Mouse (Mus musculus): Measurements from ENCODE around the gene Gucy2g. TPM values are rescaled to one million over a fixed set of nuclear protein-coding genes. Genes with fewer than 3 reads are reported as not detected.

Gucy2g gene
- polyA plus RNA-seq, 1 experiment from 2014 or later = not detected

- H3K4me3 ChIP-seq = no peak overlapping the region
- H3K27me3 ChIP-seq = no peaks in the 10 kb centered on the region
- no peak overlapping the region for H3K4me2 ChIP-seq (replicated peaks)
- H3K9me3 ChIP-seq = no peaks in the 10 kb centered on the region
- no peak overlapping the region for H3K9ac ChIP-seq
- 86% methylated on average over 3 of the region's 3 CpGs for WGBS
- H3K36me3 ChIP-seq = no peaks in the 10 kb centered on the region
- 0 out of 2 replicates have a peak, but pooled peaks cover 3% of the 10 kb centered on the region for H3K4me1 ChIP-seq
- no peak overlapping the region for H3K27ac ChIP-seq
- no peak for ATAC-seq (ENCODE audit: low FRiP score, low read depth)
Measured at GRCm38 (mm10) chr19:55195574-55195973, 45.5 kb downstream of the Gucy2g start.

DNA sequence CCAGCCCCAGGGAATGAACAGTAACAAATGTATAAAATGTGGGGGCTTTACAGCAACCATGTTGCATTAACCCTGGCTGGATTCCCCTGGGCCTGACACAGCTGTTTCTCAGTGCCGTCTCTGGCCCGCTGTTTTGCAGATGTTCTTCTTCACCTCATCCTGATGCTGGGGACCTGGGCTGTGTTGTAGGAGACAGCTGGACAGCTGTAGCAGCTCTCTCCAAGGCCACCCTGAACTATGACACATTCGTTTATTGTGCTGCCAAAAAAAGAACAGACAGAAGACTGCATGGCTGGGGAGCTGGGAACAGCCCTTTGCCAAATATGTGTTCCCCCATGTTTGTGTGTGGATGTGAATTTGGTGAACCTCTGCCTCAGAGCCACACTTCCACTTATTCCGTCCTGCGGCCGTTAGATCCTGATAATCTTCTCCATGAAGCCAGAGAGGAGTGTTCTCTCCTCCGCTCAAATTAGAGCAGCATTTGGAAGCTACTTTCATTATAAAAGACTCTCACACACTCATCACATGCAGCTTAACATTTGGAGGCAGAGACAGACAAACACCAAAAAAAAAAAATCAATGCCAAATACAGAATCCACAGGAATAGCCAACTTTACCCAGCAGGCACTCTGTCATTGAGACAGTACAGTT is 46.4 kb downstream of the Gucy2g start:
- ATAC-seq (ENCODE audit: low FRiP score, low read depth) = no peak
- Histone ChIP-seq H3K9ac (no peak overlapping the region), H3K9me3 (no peaks in the 10 kb centered on the region), H3K4me3 (no peak overlapping the region), H3K4me1 (0 out of 2 replicates have a peak, but pooled peaks cover 3% of the 10 kb centered on the region), H3K27me3 (no peaks in the 10 kb centered on the region), H3K36me3 (no peaks in the 10 kb centered on the region), H3K4me2 (replicated peaks) (no peak overlapping the region), H3K27ac (no peak overlapping the region)
- 70% methylated on average over 7 of the region's 7 CpGs for WGBS

DNA sequence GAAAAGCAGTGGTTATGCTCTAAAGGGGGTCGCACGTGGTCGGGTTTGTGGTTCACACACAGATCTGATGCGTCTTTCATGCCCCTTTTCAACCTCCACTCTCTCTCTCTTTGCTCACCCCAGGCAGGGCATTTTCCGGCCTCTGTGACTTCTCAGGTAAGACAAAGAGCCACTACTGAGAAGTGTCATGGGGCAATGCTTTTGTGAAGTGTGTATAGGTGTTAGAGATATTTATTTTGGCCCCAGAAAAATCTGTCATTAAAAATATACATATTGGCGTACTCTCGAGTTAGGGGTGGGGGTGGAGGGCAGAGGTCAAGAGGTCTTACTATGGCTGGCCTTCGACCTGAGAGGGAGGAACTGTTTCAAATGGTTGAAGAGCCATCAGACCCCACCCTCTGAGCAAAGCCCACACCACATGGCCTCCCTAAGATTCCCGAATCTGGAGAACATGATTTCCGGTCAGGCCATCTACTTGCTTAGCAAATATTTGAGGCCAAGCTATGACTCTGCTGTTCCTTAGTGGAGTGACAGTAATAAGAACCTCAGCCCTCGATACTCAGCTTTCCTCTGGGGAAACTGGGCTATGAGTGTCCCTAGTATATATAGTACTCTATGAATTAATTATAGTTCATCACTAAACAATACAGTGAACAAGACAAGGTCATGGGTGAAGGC is 47.2 kb downstream of the Gucy2g start:
- Histone ChIP-seq H3K27me3 (no peaks in the 10 kb centered on the region), H3K9me3 (no peaks in the 10 kb centered on the region), H3K9ac (no peak overlapping the region), H3K4me3 (no peak overlapping the region), H3K36me3 (no peaks in the 10 kb centered on the region), H3K27ac (no peak overlapping the region), H3K4me2 (replicated peaks) (no peak overlapping the region), H3K4me1 (0 out of 2 replicates have a peak, but pooled peaks cover 3% of the 10 kb centered on the region)
- 78% methylated on average over 11 of the region's 11 CpGs for WGBS
- no peak for ATAC-seq (ENCODE audit: low FRiP score, low read depth)

- no peak overlapping the region for H3K4me3 ChIP-seq
- no peak for ATAC-seq (ENCODE audit: low FRiP score, low read depth)
- no peak overlapping the region for H3K27ac ChIP-seq
- 87% methylated on average over 21 of the region's 21 CpGs for WGBS
- no peak overlapping the region for H3K9ac ChIP-seq
- no peaks in the 10 kb centered on the region for H3K27me3 ChIP-seq
- H3K9me3 ChIP-seq = no peaks in the 10 kb centered on the region
- no peak overlapping the region for H3K4me2 ChIP-seq (replicated peaks)
- 0 out of 2 replicates have a peak, but pooled peaks cover 3% of the 10 kb centered on the region for H3K4me1 ChIP-seq
- no peaks in the 10 kb centered on the region for H3K36me3 ChIP-seq
Measured at GRCm38 (mm10) chr19:55192254-55192945, 48.6 kb downstream of the Gucy2g start.

DNA sequence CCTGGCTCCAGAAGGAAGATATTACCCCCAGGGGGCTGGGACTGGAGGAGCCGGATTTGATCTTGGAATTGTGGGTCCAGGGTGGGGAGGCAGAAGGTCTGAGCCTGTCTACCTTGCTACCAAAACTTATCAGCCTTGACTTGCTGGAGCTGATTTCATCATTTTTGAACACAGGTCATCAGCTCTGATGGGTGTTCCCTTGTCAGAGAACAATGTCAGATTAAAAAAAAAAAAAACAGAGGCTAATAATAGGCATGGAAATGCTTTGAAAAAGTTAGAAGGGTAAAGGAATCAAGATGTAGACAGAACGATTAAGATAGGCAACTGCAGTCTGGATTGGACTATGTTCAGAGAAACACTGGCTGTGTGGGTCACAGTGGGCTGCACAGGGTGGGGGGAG is 49.4 kb downstream of the Gucy2g start:
- Histone ChIP-seq H3K27me3 (no peaks in the 10 kb centered on the region), H3K27ac (no peak overlapping the region), H3K9ac (no peak overlapping the region), H3K4me2 (replicated peaks) (no peak overlapping the region), H3K36me3 (no peaks in the 10 kb centered on the region), H3K9me3 (no peaks in the 10 kb centered on the region), H3K4me3 (no peak overlapping the region), H3K4me1 (0 out of 2 replicates have a peak, but pooled peaks cover 3% of the 10 kb centered on the region)
- ATAC-seq (ENCODE audit: low FRiP score, low read depth) = no peak
- WGBS = 78% methylated on average over 2 of the region's 2 CpGs

DNA sequence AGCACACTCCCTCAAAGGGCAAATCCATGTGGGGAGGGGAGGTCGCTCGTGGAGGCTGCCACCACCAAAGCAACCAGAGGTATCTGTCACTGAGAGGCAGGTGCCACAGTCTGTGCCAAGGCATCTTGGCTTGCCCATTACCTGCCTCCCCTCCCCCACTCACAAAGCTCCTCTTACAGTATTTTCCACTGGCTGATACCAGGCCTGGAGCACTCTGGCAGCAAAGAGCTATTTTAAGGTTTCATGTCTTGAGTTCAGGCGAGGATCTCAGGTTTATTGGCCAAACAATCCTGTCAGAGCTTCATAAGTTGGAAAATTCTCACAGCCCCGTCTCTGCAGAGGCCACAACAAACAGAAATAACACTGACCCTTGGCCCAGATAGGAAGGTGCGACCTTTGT is 51.0 kb downstream of the Gucy2g start:
- 0 out of 2 replicates have a peak, but pooled peaks cover 3% of the 10 kb centered on the region for H3K4me1 ChIP-seq
- no peaks in the 10 kb centered on the region for H3K9me3 ChIP-seq
- H3K4me2 ChIP-seq (replicated peaks) = no peak overlapping the region
- H3K36me3 ChIP-seq = no peaks in the 10 kb centered on the region
- no peak overlapping the region for H3K9ac ChIP-seq
- no peak overlapping the region for H3K4me3 ChIP-seq
- no peak for ATAC-seq (ENCODE audit: low FRiP score, low read depth)
- no peaks in the 10 kb centered on the region for H3K27me3 ChIP-seq
- H3K27ac ChIP-seq = no peak overlapping the region
- whole genome bisulfite sequencing = 78% methylated on average over 5 of the region's 5 CpGs

DNA sequence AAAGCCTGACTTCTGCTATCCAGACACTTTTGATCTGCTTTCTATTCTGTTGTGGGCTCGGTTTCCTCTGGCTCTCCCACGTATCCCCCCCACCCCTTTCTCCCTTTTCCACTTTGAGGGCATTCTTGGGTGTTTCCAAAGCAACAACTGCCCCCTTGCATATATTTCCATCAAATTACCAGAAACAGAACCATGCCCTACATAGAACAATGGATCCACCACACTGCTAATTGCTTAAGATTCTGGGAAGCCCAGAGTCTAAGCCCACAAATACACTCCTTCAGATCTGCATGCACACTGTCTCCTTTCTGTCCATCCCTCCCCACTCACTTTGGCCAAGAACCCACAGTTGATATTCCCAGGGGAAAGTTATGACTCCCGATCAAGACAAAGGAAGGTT is 55.4 kb downstream of the Gucy2g start:
- Histone ChIP-seq H3K27me3 (no peaks in the 10 kb centered on the region), H3K27ac (no peak overlapping the region), H3K4me1 (no peaks in the 10 kb centered on the region), H3K4me3 (no peak overlapping the region), H3K9ac (no peak overlapping the region), H3K9me3 (no peaks in the 10 kb centered on the region), H3K36me3 (no peaks in the 10 kb centered on the region), H3K4me2 (replicated peaks) (no peak overlapping the region)
- ATAC-seq (ENCODE audit: low FRiP score, low read depth) = no peak
- 51% methylated on average over 3 of the region's 3 CpGs for WGBS

DNA sequence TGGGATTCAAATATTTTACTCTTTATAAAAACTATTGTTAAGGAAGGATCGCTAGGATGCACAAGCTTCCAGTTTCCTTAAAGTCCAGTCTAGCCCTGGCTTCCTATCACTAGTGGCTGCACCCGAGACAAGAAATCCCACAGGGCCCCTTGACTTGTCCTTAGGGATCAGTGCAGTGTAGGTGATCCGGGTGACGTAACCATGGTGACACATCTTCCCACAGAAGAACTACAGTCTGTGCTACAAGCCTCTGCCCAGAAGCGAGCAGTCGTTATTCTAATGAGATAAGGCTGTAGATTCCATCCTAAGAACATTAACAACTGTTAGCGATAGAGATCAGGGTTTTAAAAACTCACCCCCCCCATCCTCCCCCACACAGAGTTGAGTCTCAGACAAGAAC is 56.0 kb downstream of the Gucy2g start:
- Histone ChIP-seq H3K4me1 (no peaks in the 10 kb centered on the region), H3K9me3 (no peaks in the 10 kb centered on the region), H3K4me2 (replicated peaks) (no peak overlapping the region), H3K36me3 (no peaks in the 10 kb centered on the region), H3K9ac (no peak overlapping the region), H3K27me3 (no peaks in the 10 kb centered on the region), H3K4me3 (no peak overlapping the region), H3K27ac (no peak overlapping the region)
- ATAC-seq (ENCODE audit: low FRiP score, low read depth) = no peak
- WGBS = 72% methylated on average over 7 of the region's 7 CpGs

DNA sequence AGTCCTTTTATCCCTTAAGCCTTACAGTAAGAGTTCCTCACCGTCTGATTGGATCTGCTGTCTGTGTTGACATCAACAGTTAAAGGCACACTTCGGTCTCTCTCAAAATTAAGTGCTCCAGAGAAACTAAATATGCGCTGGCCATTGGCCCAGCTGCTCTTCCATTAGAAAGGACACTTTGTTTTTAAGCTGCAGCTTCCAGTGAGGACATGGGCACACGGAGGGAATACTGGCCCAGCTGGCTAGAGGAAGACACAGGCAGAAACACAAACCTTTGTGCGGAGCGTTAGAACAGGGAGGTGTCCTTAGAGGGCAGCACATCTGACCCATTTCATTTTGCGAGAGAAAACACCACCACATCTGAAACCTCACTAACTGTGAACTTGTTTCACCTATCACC is 56.6 kb downstream of the Gucy2g start:
- no peak for ATAC-seq (ENCODE audit: low FRiP score, low read depth)
- 74% methylated on average over 7 of the region's 7 CpGs for WGBS

DNA sequence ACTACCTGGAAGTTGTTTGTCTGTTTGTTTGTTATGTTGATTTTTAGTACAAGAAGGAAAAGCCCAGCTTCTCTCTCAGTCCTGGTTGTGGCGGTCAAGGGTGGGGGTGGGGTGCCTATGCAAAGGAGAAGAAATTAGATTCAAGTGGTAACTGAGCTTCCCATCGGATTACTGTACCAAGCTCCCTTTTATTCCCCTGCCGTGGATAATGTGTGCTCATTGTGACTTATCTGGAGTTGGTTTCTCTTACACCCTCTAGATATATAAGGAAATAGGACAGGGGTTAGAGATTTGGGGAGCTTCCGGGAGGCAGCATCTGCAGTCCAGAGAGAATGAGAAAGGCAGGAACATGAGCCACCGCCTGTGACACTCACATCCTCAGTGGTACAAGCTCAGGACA is 60.6 kb downstream of the Gucy2g start, which contains the start of gene Tectb:
TSS of gene Tectb (plus strand) at position 301 of the 400 bp plus-strand sequence.
- Histone ChIP-seq H3K27me3 (no peaks in the 10 kb centered on the region), H3K27ac (no peak within 1 kb of the TSS), H3K4me3 (no peak within 1 kb of the TSS), H3K9ac (no peak within 1 kb of the TSS), H3K9me3 (no peaks in the 10 kb centered on the region), H3K36me3 (no peaks in the 10 kb centered on the region), H3K4me2 (replicated peaks) (no peak within 1 kb of the TSS), H3K4me1 (no peaks in the 10 kb centered on the region)
- WGBS = 77% methylated on average over 5 of the region's 5 CpGs
- ATAC-seq (ENCODE audit: low FRiP score, low read depth) = no peak

More for the DNA sequence above, 56.6 kb downstream of the Gucy2g start:
- Histone ChIP-seq H3K36me3 (no peaks in the 10 kb centered on the region), H3K9ac (no peak overlapping the region), H3K27me3 (no peaks in the 10 kb centered on the region), H3K9me3 (no peaks in the 10 kb centered on the region), H3K4me1 (no peaks in the 10 kb centered on the region), H3K4me3 (no peak overlapping the region), H3K27ac (no peak overlapping the region), H3K4me2 (replicated peaks) (no peak overlapping the region)

DNA sequence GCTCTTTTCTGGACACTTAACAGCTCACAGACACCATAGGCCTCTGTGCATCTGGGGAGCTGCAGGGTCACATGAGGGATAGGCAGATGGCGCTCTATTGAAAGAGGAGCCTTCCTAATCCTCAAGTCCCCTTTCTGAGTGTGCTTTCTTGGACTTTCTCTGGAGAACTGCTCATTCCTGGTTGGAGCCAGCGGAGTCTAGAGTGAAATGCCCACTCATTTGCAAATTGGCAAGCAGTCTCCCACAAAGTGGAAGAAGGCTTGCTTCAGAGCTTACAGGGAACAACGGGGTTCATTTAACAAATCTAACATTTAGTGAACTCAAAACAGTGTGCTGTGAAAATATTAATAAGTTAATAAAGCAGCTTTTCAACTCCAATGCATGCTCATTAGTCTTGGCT is 63.9 kb downstream of the Gucy2g start:
- Histone ChIP-seq H3K36me3 (no peaks in the 10 kb centered on the region), H3K4me3 (no peak overlapping the region), H3K4me2 (replicated peaks) (no peak overlapping the region), H3K27me3 (no peaks in the 10 kb centered on the region), H3K9me3 (no peaks in the 10 kb centered on the region), H3K9ac (no peak overlapping the region), H3K27ac (no peak overlapping the region), H3K4me1 (no peaks in the 10 kb centered on the region)
- 89% methylated on average over 3 of the region's 3 CpGs for WGBS
- ATAC-seq (ENCODE audit: low FRiP score, low read depth) = no peak

DNA sequence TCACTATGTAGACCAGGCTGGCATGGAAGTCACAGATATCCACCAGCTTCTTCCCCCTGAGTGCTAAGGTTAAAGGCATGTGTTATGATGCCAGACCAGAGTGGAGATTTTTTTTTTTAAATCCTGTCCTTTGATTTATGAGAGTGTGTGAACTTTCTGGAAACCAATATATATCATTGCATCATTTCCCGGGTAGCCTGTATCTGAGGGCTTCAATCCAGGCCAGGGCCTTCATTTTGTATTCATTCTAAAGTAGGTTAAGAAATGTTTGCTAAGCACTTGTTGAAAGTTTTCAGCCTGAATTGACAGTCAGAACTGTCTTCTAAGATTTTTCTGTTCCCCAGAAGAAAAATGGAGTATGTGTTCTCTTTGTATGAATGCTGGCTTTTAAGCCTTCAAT is 69.5 kb downstream of the Gucy2g start:
- Histone ChIP-seq H3K4me3 (no peak overlapping the region), H3K27ac (no peak overlapping the region), H3K36me3 (no peaks in the 10 kb centered on the region), H3K4me1 (no peaks in the 10 kb centered on the region), H3K9me3 (peaks cover 10% of the 10 kb centered on the region), H3K4me2 (replicated peaks) (no peak overlapping the region), H3K27me3 (no peaks in the 10 kb centered on the region), H3K9ac (no peak overlapping the region)
- no peak for ATAC-seq (ENCODE audit: low FRiP score, low read depth)
- WGBS = 82% methylated on average over 1 of the region's 1 CpGs
